Mouse (Mus musculus) intestine, postnatal 0 days (tissue): ENCODE data around the gene Smug1. TPM values are rescaled to one million over a fixed set of nuclear protein-coding genes. Genes with fewer than 3 reads are reported as not detected.

Source experiments
- ATAC-seq: fragments of 200-750 bp; cut with Nextera tagmentation; 2 replicates; pipeline ENCODE4 v1.8.0; 2017; ENCODE audit warnings: mild to moderate bottlenecking, moderate TSS enrichment, moderate library complexity
- H3K27ac ChIP-seq: fragments of 300-500 bp; sonication (generic); 2 replicates; pipeline ENCODE4 v1.5.1; 2014; ENCODE audit warnings: mild to moderate bottlenecking, low read depth, low read length, moderate library complexity
- H3K27me3 ChIP-seq: fragments of 300-500 bp; sonication (generic); replicated peaks from 2 replicates; pipeline ENCODE4 v1.6.1; 2014; ENCODE audit warnings: low read length, mixed read lengths; ENCODE audit not compliant: control insufficient read depth, insufficient read depth
- H3K36me3 ChIP-seq: fragments of 300-500 bp; sonication (generic); 2 replicates; pipeline ENCODE4 v1.6.1; 2014; ENCODE audit warnings: mild to moderate bottlenecking, moderate library complexity; ENCODE audit not compliant: control insufficient read depth, insufficient read depth
- H3K4me1 ChIP-seq: fragments of 300-500 bp; sonication (generic); replicated peaks from 2 replicates; pipeline ENCODE4 v1.6.1; 2014; ENCODE audit warnings: antibody characterized with exemption, low read length, mixed read lengths; ENCODE audit not compliant: control insufficient read depth, insufficient read depth
- H3K4me2 ChIP-seq: fragments of 300-500 bp; sonication (generic); replicated peaks from 2 replicates; pipeline ENCODE4 v1.6.1; 2014; ENCODE audit warnings: low read depth, mild to moderate bottlenecking, moderate library complexity
- H3K4me3 ChIP-seq: fragments of 300-500 bp; sonication (generic); 2 replicates; pipeline ENCODE4 v1.5.1; 2014; ENCODE audit warnings: low read depth, low read length
- H3K9ac ChIP-seq: fragments of 300-500 bp; sonication (generic); 2 replicates; pipeline ENCODE4 v1.6.1; 2014; ENCODE audit warnings: mild to moderate bottlenecking, low read depth, low read length
- H3K9me3 ChIP-seq: fragments of 300-500 bp; sonication (generic); 2 replicates; pipeline ENCODE4 v1.6.1; 2016; ENCODE audit warnings: mixed run types; ENCODE audit not compliant: control insufficient read depth
- CTCF ChIP-seq: sonication (generic); IDR thresholded peaks from 2 replicates; pipeline ENCODE4 v1.5.1; 2016; ENCODE audit warnings: low read depth, mild to moderate bottlenecking, control low read depth, antibody characterized with exemption, moderate library complexity
- WGBS: fragments of 180-500 bp; shearing (Covaris S2); extraction: QIAGEN DNeasy Blood & Tissue Kit; methylation state at CpG from one replicate; pipeline ENCODE4 v1.1.7; 2014; 5-methylcytosine and 5-hydroxymethylcytosine counted together
- polyA plus RNA-seq: library from polyadenylated mRNA; unstranded; fragments of >200 nt; fragmentation: Nextera tagmentation; extraction: Ambion mirVana; gene quantifications from 2 replicates; pipeline ENCODE4 v1.2.1, GENCODE M21; 2015

Smug1 gene
- polyA plus RNA-seq, 1 experiment from 2014 or later: 9.2 TPM

- peaks cover 10% of the 10 kb centered on the region for H3K36me3 ChIP-seq
Observed at GRCm38 (mm10) chr15:103157585-103157984, 9.3 kb downstream of the Smug1 start.

GRCm38 (mm10) chr15:103156890-103157289 lies 10.0 kb downstream of the Smug1 start:
- Histone ChIP-seq H3K4me2 (no peak overlapping the region), H3K4me1 (no peaks in the 10 kb centered on the region), H3K27ac (no peak overlapping the region), H3K9me3 (no peaks in the 10 kb centered on the region), H3K4me3 (no peak overlapping the region), H3K36me3 (peaks cover 10% of the 10 kb centered on the region), H3K27me3 (no peaks in the 10 kb centered on the region), H3K9ac (no peak overlapping the region)
- TF ChIP-seq CTCF: no peak
- 76% methylated on average over 7 of the region's 7 CpGs for WGBS
- ATAC-seq: no peak

More at GRCm38 (mm10) chr15:103157585-103157984, 9.3 kb downstream of the Smug1 start:
- H3K4me1 ChIP-seq: no peaks in the 10 kb centered on the region
- H3K27me3 ChIP-seq: no peaks in the 10 kb centered on the region
- WGBS: 85% methylated on average over 10 of the region's 10 CpGs
- no peak for ATAC-seq
- no peaks in the 10 kb centered on the region for H3K9me3 ChIP-seq
- no peak overlapping the region for H3K27ac ChIP-seq
- no peak overlapping the region for H3K4me3 ChIP-seq
- H3K9ac ChIP-seq: no peak overlapping the region
- TF ChIP-seq CTCF: no peak
- H3K4me2 ChIP-seq: no peak overlapping the region

- no peak for ATAC-seq
Observed at GRCm38 (mm10) chr15:103155366-103156321, 11.2 kb downstream of the Smug1 start.

GRCm38 (mm10) chr15:103152890-103153610 lies 13.8 kb downstream of the Smug1 start:
- Histone ChIP-seq H3K36me3 (peaks cover 10% of the 10 kb centered on the region), H3K4me3 (no peak overlapping the region), H3K27me3 (peaks cover 11% of the 10 kb centered on the region), H3K27ac (no peak overlapping the region), H3K9me3 (no peaks in the 10 kb centered on the region), H3K4me2 (no peak overlapping the region), H3K9ac (no peak overlapping the region), H3K4me1 (no peaks in the 10 kb centered on the region)
- WGBS: 89% methylated on average over 4 of the region's 4 CpGs
- no peak for TF ChIP-seq CTCF
- ATAC-seq: no peak

More at GRCm38 (mm10) chr15:103155366-103156321, 11.2 kb downstream of the Smug1 start:
- Histone ChIP-seq H3K4me2 (no peak overlapping the region), H3K4me3 (no peak overlapping the region), H3K4me1 (no peaks in the 10 kb centered on the region), H3K36me3 (peaks cover 10% of the 10 kb centered on the region), H3K27ac (no peak overlapping the region), H3K27me3 (no peaks in the 10 kb centered on the region), H3K9me3 (no peaks in the 10 kb centered on the region), H3K9ac (no peak overlapping the region)
- 66% methylated on average over 32 of the region's 32 CpGs for WGBS
- TF ChIP-seq CTCF: no peak

GRCm38 (mm10) chr15:103152371-103152770 lies 14.5 kb downstream of the Smug1 start:
- WGBS: 83% methylated on average over 3 of the region's 3 CpGs
- H3K27ac ChIP-seq: no peak overlapping the region

GRCm38 (mm10) chr15:103147779-103148178 lies 19.1 kb downstream of the Smug1 start:
- no peak for ATAC-seq
- 83% methylated on average over 9 of the region's 9 CpGs for WGBS

More at GRCm38 (mm10) chr15:103152371-103152770, 14.5 kb downstream of the Smug1 start:
- Histone ChIP-seq H3K4me1 (no peaks in the 10 kb centered on the region), H3K9me3 (no peaks in the 10 kb centered on the region), H3K36me3 (peaks cover 5% of the 10 kb centered on the region), H3K4me2 (no peak overlapping the region), H3K9ac (no peak overlapping the region), H3K4me3 (no peak overlapping the region), H3K27me3 (peaks cover 18% of the 10 kb centered on the region)
- no peak for TF ChIP-seq CTCF
- peak; percentile 28; the same call in 1 of the 2 replicates for ATAC-seq

More at GRCm38 (mm10) chr15:103147779-103148178, 19.1 kb downstream of the Smug1 start:
- Histone ChIP-seq H3K9ac (no peak overlapping the region), H3K27me3 (peaks cover 52% of the 10 kb centered on the region), H3K4me1 (no peaks in the 10 kb centered on the region), H3K36me3 (no peaks in the 10 kb centered on the region), H3K4me3 (no peak overlapping the region), H3K9me3 (no peaks in the 10 kb centered on the region), H3K27ac (no peak overlapping the region), H3K4me2 (no peak overlapping the region)
- TF ChIP-seq CTCF: no peak
